Mouse (Mus musculus) midbrain, embryonic 11.5 days (tissue): ENCODE results near the gene Lrrc39. TPM values are rescaled to one million over a fixed set of nuclear protein-coding genes. Genes with fewer than 3 reads are reported as not detected.

ENCODE experiments used
- ATAC-seq: fragments of 200-750 bp; cut with Nextera tagmentation; 2 replicates; pipeline ENCODE4 v1.8.0; 2017; ENCODE audit warnings: moderate TSS enrichment, moderate library complexity; ENCODE audit not compliant: low FRiP score
- DNase-seq: peaks from one replicate; pipeline ENCODE4 v3.0.0; 2015; ENCODE audit warnings: low spot score; ENCODE audit errors: missing footprints
- H3K27ac ChIP-seq: fragments of 300-500 bp; sonication (generic); 2 replicates; pipeline ENCODE4 v1.5.1; 2014; ENCODE audit warnings: low read depth, low read length
- H3K27me3 ChIP-seq: fragments of 300-500 bp; sonication (generic); 2 replicates; pipeline ENCODE4 v1.6.1; 2014; ENCODE audit warnings: mild to moderate bottlenecking, low read length, moderate library complexity, mixed read lengths; ENCODE audit not compliant: control insufficient read depth, insufficient read depth
- H3K36me3 ChIP-seq: fragments of 300-500 bp; sonication (generic); 2 replicates; pipeline ENCODE4 v1.6.1; 2014; ENCODE audit warnings: mild to moderate bottlenecking, low read length, moderate library complexity, mixed read lengths; ENCODE audit not compliant: control insufficient read depth, insufficient read depth
- H3K4me1 ChIP-seq: fragments of 300-500 bp; sonication (generic); 2 replicates; pipeline ENCODE4 v1.6.1; 2014; ENCODE audit warnings: low read length; ENCODE audit not compliant: control insufficient read depth, insufficient read depth
- H3K4me2 ChIP-seq: fragments of 300-500 bp; sonication (generic); 2 replicates; pipeline ENCODE4 v1.6.1; 2014; ENCODE audit warnings: mild to moderate bottlenecking, moderate library complexity
- H3K4me3 ChIP-seq: fragments of 300-500 bp; sonication (generic); 2 replicates; pipeline ENCODE4 v1.5.1; 2014; ENCODE audit warnings: low read depth, low read length
- H3K9ac ChIP-seq: fragments of 300-500 bp; sonication (generic); 2 replicates; pipeline ENCODE4 v1.6.1; 2014; ENCODE audit warnings: low read length
- H3K9me3 ChIP-seq: fragments of 300-500 bp; sonication (generic); 2 replicates; pipeline ENCODE4 v1.6.1; 2016; ENCODE audit warnings: low read length; ENCODE audit not compliant: control insufficient read depth
- WGBS: fragments of 180-500 bp; shearing (Covaris S2); extraction: QIAGEN DNeasy Blood & Tissue Kit; methylation state at CpG from one replicate; pipeline ENCODE4 v1.1.7; 2014; 5-methylcytosine and 5-hydroxymethylcytosine counted together
- polyA plus RNA-seq: library from polyadenylated mRNA; unstranded; fragments of >200 nt; fragmentation: Nextera tagmentation; extraction: Ambion mirVana; gene quantifications from 2 replicates; pipeline ENCODE4 v1.2.1, GENCODE M21; 2014

The Lrrc39 gene
- polyA plus RNA-seq, 1 experiment from 2014 or later: 0.97 TPM

GRCm38 (mm10) chr3:116631459-116631858 is 68.7 kb downstream of the Lrrc39 start:
- DNase-seq (no peak), ATAC-seq (no peak)
- no peak overlapping the region for H3K27ac ChIP-seq
- WGBS: 76% methylated on average over 1 of the region's 1 CpGs
- H3K9me3 ChIP-seq: no peaks in the 10 kb centered on the region
- peaks cover 8% of the 10 kb centered on the region; the same call in 1 of the 2 replicates for H3K36me3 ChIP-seq
- H3K27me3 ChIP-seq: no peaks in the 10 kb centered on the region
- no peak overlapping the region for H3K4me3 ChIP-seq
- no peaks in the 10 kb centered on the region for H3K4me1 ChIP-seq
- H3K9ac ChIP-seq: no peak overlapping the region
- H3K4me2 ChIP-seq: no peak overlapping the region

Other genes starting within 250 kb of the Lrrc39 start
- 15.5 and 18.2 TPM in 2 replicates for gene Cdc14a, start 138.9 kb upstream of the Lrrc39 start, polyA plus RNA-seq
- gene Rtca, start 54.8 kb upstream of the Lrrc39 start, polyA plus RNA-seq: 119 and 129 TPM in 2 replicates
- gene Dbt, start 49.9 kb upstream of the Lrrc39 start, polyA plus RNA-seq: 10.5 and 14.5 TPM in 2 replicates
- 36.0 and 37.5 TPM in 2 replicates for gene Sass6, start 32.0 kb downstream of the Lrrc39 start, polyA plus RNA-seq
- 21.1 and 23.5 TPM in 2 replicates for gene Trmt13, start 51.6 kb downstream of the Lrrc39 start, polyA plus RNA-seq
- gene Mfsd14a, start 99.7 kb downstream of the Lrrc39 start, polyA plus RNA-seq: 88.7 and 91.6 TPM in 2 replicates
- not detected in 2 replicates for gene Gm43191, start 118.3 kb downstream of the Lrrc39 start, polyA plus RNA-seq
- 7.9 and 8.2 TPM in 2 replicates for gene Slc35a3, start 149.9 kb downstream of the Lrrc39 start, polyA plus RNA-seq
- 11.3 and 14.1 TPM in 2 replicates for gene Agl, start 245.2 kb downstream of the Lrrc39 start, polyA plus RNA-seq